Mouse (Mus musculus): ENCODE measurements at regions not wholly inside any gene's neighbourhood (a gene's known extent, or its start where the extent isn't known, plus 50 kb on each side); places are given as distances from the start of the nearest gene placed in this dataset.
"Not testable (repeated sequence)": the region's sequence is repeated elsewhere in the genome, so short reads cannot be mapped to it uniquely, and the experiment has no call there.

- Histone ChIP-seq H3K27ac (no peak overlapping the region), H3K36me3 (no peaks in the 10 kb centered on the region), H3K27me3 (ENCODE audit: insufficient read depth, poor library complexity, severe bottlenecking) (no peaks in the 10 kb centered on the region), H3K4me1 (replicated peaks) (no peaks in the 10 kb centered on the region), H3K4me3 (no peak overlapping the region), H3K9me3 (no peaks in the 10 kb centered on the region)
- DNase-seq (ENCODE audit: low spot score): no peak
- 91% methylated on average over 2 of the region's 2 CpGs for WGBS
Observed at GRCm38 (mm10) chr1:105463819-105464614, 107.5 kb upstream of the Rnf152 start.

GRCm38 (mm10) chr1:105462695-105463094 is 106.2 kb upstream of the Rnf152 start:
- 85% methylated on average over 1 of the region's 1 CpGs for WGBS
- Histone ChIP-seq H3K4me3 (no peak overlapping the region), H3K9me3 (no peaks in the 10 kb centered on the region), H3K27me3 (ENCODE audit: insufficient read depth, poor library complexity, severe bottlenecking) (no peaks in the 10 kb centered on the region), H3K36me3 (no peaks in the 10 kb centered on the region), H3K27ac (no peak overlapping the region), H3K4me1 (replicated peaks) (no peaks in the 10 kb centered on the region)
- DNase-seq (ENCODE audit: low spot score): no peak

GRCm38 (mm10) chr1:105455783-105456182 is 99.3 kb upstream of the Rnf152 start:
- DNase-seq (ENCODE audit: low spot score); H3K27ac ChIP-seq; H3K27me3 ChIP-seq (ENCODE audit: insufficient read depth, poor library complexity, severe bottlenecking); H3K4me3 ChIP-seq; H3K4me1 ChIP-seq (replicated peaks); H3K36me3 ChIP-seq; H3K9me3 ChIP-seq: not testable (repeated sequence)
- WGBS: 94% methylated on average over 13 of the region's 13 CpGs

GRCm38 (mm10) chr1:105454687-105455086 is 98.2 kb upstream of the Rnf152 start:
- no peak overlapping the region for H3K27ac ChIP-seq
- 82% methylated on average over 1 of the region's 1 CpGs for WGBS
- H3K36me3 ChIP-seq: no peaks in the 10 kb centered on the region
- H3K4me3 ChIP-seq: no peak overlapping the region
- no peaks in the 10 kb centered on the region for H3K4me1 ChIP-seq (replicated peaks)
- no peaks in the 10 kb centered on the region for H3K27me3 ChIP-seq (ENCODE audit: insufficient read depth, poor library complexity, severe bottlenecking)
- DNase-seq (ENCODE audit: low spot score): no peak
- H3K9me3 ChIP-seq: no peaks in the 10 kb centered on the region

- no peaks in the 10 kb centered on the region for H3K9me3 ChIP-seq
- no peak overlapping the region for H3K4me3 ChIP-seq
- no peak for DNase-seq (ENCODE audit: low spot score)
- H3K27ac ChIP-seq: no peak overlapping the region
- no peaks in the 10 kb centered on the region for H3K27me3 ChIP-seq (ENCODE audit: insufficient read depth, poor library complexity, severe bottlenecking)
- WGBS: 85% methylated on average over 1 of the region's 1 CpGs
- no peaks in the 10 kb centered on the region for H3K36me3 ChIP-seq
- no peaks in the 10 kb centered on the region for H3K4me1 ChIP-seq (replicated peaks)
Observed at GRCm38 (mm10) chr1:105446212-105446611, 89.7 kb upstream of the Rnf152 start.

- H3K27ac ChIP-seq: no peak overlapping the region
- no peak for DNase-seq (ENCODE audit: low spot score)
- H3K36me3 ChIP-seq: no peaks in the 10 kb centered on the region
- no peaks in the 10 kb centered on the region for H3K27me3 ChIP-seq (ENCODE audit: insufficient read depth, poor library complexity, severe bottlenecking)
- H3K9me3 ChIP-seq: no peaks in the 10 kb centered on the region
- H3K4me3 ChIP-seq: no peak overlapping the region
- WGBS: 90% methylated on average over 5 of the region's 5 CpGs
- peaks cover 6% of the 10 kb centered on the region for H3K4me1 ChIP-seq (replicated peaks)
Observed at GRCm38 (mm10) chr1:105443546-105443945, 87.0 kb upstream of the Rnf152 start.

GRCm38 (mm10) chr1:105440296-105440695 is 83.8 kb upstream of the Rnf152 start:
- no peaks in the 10 kb centered on the region for H3K9me3 ChIP-seq
- peak; percentile 6 for DNase-seq (ENCODE audit: low spot score)
- H3K36me3 ChIP-seq: no peaks in the 10 kb centered on the region
- H3K4me1 ChIP-seq (replicated peaks): peaks cover 6% of the 10 kb centered on the region
- H3K27ac ChIP-seq: no peak overlapping the region
- no peak overlapping the region for H3K4me3 ChIP-seq
- H3K27me3 ChIP-seq (ENCODE audit: insufficient read depth, poor library complexity, severe bottlenecking): no peaks in the 10 kb centered on the region
- 43% methylated on average over 3 of the region's 3 CpGs for WGBS

- 80% methylated on average over 8 of the region's 8 CpGs for WGBS
- no peak overlapping the region for H3K4me3 ChIP-seq
- DNase-seq (ENCODE audit: low spot score): no peak
- no peaks in the 10 kb centered on the region for H3K9me3 ChIP-seq
- no peaks in the 10 kb centered on the region for H3K4me1 ChIP-seq (replicated peaks)
- no peaks in the 10 kb centered on the region for H3K27me3 ChIP-seq (ENCODE audit: insufficient read depth, poor library complexity, severe bottlenecking)
- no peak overlapping the region for H3K27ac ChIP-seq
- no peaks in the 10 kb centered on the region for H3K36me3 ChIP-seq
Observed at GRCm38 (mm10) chr1:105434631-105435403, 78.3 kb upstream of the Rnf152 start.

- H3K27ac ChIP-seq: no peak overlapping the region
- no peak for DNase-seq (ENCODE audit: low spot score)
- no peaks in the 10 kb centered on the region for H3K36me3 ChIP-seq
- 73% methylated on average over 2 of the region's 2 CpGs for WGBS
- H3K9me3 ChIP-seq: no peaks in the 10 kb centered on the region
- no peaks in the 10 kb centered on the region for H3K27me3 ChIP-seq (ENCODE audit: insufficient read depth, poor library complexity, severe bottlenecking)
- H3K4me3 ChIP-seq: no peak overlapping the region
- no peaks in the 10 kb centered on the region for H3K4me1 ChIP-seq (replicated peaks)
Observed at GRCm38 (mm10) chr1:105433949-105434348, 77.4 kb upstream of the Rnf152 start.

GRCm38 (mm10) chr1:105431803-105432202 is 75.3 kb upstream of the Rnf152 start:
- 80% methylated on average over 2 of the region's 2 CpGs for WGBS

GRCm38 (mm10) chr1:105430712-105431111 is 74.2 kb upstream of the Rnf152 start:
- WGBS: 91% methylated on average over 4 of the region's 4 CpGs
- no peaks in the 10 kb centered on the region for H3K27me3 ChIP-seq (ENCODE audit: insufficient read depth, poor library complexity, severe bottlenecking)
- no peaks in the 10 kb centered on the region for H3K9me3 ChIP-seq
- no peak for DNase-seq (ENCODE audit: low spot score)
- H3K4me1 ChIP-seq (replicated peaks): peaks cover 3% of the 10 kb centered on the region; the same call in 1 of the 2 replicates
- no peak overlapping the region for H3K27ac ChIP-seq
- no peak overlapping the region for H3K4me3 ChIP-seq
- H3K36me3 ChIP-seq: no peaks in the 10 kb centered on the region

More at GRCm38 (mm10) chr1:105431803-105432202, 75.3 kb upstream of the Rnf152 start:
- H3K4me1 ChIP-seq (replicated peaks): no peaks in the 10 kb centered on the region
- H3K27me3 ChIP-seq (ENCODE audit: insufficient read depth, poor library complexity, severe bottlenecking): no peaks in the 10 kb centered on the region
- H3K9me3 ChIP-seq: no peaks in the 10 kb centered on the region
- H3K36me3 ChIP-seq: no peaks in the 10 kb centered on the region
- H3K4me3 ChIP-seq: no peak overlapping the region
- no peak overlapping the region for H3K27ac ChIP-seq
- DNase-seq (ENCODE audit: low spot score): no peak

- no peak for DNase-seq (ENCODE audit: low spot score)
- Histone ChIP-seq H3K27me3 (ENCODE audit: insufficient read depth, poor library complexity, severe bottlenecking) (no peaks in the 10 kb centered on the region), H3K27ac (no peak overlapping the region), H3K4me1 (replicated peaks) (peaks cover 3% of the 10 kb centered on the region; the same call in 1 of the 2 replicates), H3K9me3 (no peaks in the 10 kb centered on the region), H3K4me3 (no peak overlapping the region), H3K36me3 (no peaks in the 10 kb centered on the region)
- 86% methylated on average over 1 of the region's 1 CpGs for WGBS
Observed at GRCm38 (mm10) chr1:105428165-105428564, 71.7 kb upstream of the Rnf152 start.

- Histone ChIP-seq H3K27me3 (ENCODE audit: insufficient read depth, poor library complexity, severe bottlenecking) (no peaks in the 10 kb centered on the region), H3K36me3 (no peaks in the 10 kb centered on the region), H3K27ac (no peak overlapping the region), H3K4me3 (no peak overlapping the region), H3K9me3 (no peaks in the 10 kb centered on the region), H3K4me1 (replicated peaks) (peaks cover 3% of the 10 kb centered on the region; the same call in 1 of the 2 replicates)
- 49% methylated on average over 4 of the region's 4 CpGs for whole genome bisulfite sequencing
- DNase-seq (ENCODE audit: low spot score): no peak
Observed at GRCm38 (mm10) chr1:105426086-105426485, 69.6 kb upstream of the Rnf152 start.
